Mouse (Mus musculus) urinary bladder, adult 18-20 months (tissue): ENCODE measurements around the gene Shc2.

Source experiments
- DNase-seq, 2 experiments: peaks; one replicate each; pipeline ENCODE4 v3.0.0; 2022; ENCODE audit warnings: low spot score in 2 of 2, mixed read lengths in 2 of 2

The Shc2 gene

GRCm38 (mm10) chr10:79637128-79638110, at the start of gene Shc2:
TSS of gene Shc2 (minus strand) at chr10:79637918.
- DNase-seq: peak; percentile 4 to 13

DNA sequence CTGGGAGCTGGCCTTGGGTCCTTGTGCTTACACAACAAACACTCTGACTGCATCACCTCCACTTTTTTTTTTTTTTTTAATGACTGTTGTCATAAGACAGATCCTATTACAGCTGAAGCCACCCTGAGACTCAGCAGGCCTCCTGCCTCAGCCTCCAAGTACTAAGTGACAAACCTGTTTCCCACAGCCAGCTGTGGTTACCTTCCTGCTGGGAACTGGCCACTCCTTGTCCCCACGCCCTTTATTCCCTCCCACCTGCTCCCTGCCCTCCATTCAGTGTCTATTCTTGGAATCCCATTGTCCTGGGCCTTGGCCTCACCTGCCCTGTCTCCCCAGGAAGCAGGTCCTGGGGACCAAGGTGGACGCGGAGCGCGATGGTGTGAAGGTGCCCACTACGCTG, 49.8 kb upstream of the Shc2 start:
- no peak for DNase-seq

- no peak for DNase-seq
These were observed 49.0 kb upstream of the Shc2 start for GRCm38 (mm10) chr10:79686691-79687090.

DNA sequence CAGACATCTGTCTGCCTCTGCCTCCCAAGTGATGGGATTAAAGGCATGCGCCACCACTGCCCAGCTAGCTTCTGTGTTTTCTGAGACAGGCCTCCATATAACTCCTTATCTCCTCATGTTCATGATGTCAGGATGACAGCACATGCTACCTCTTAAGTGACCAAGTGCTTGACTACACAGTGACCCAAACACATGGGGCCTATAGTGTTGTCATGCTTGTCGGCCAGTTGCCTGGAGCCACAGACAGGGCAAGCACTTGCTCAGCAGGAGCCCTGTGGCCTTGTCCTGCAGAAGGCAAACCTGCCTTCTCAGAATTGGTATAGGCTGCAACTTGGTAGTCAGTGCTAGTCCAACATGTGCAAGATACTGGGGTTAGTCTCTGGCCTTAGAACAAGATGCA, 48.5 kb upstream of the Shc2 start:
- no peak for DNase-seq

GRCm38 (mm10) chr10:79684770-79685600, 47.3 kb upstream of the Shc2 start:
- DNase-seq: no peak

GRCm38 (mm10) chr10:79683726-79684640, 46.3 kb upstream of the Shc2 start:
- DNase-seq: no peak

DNA sequence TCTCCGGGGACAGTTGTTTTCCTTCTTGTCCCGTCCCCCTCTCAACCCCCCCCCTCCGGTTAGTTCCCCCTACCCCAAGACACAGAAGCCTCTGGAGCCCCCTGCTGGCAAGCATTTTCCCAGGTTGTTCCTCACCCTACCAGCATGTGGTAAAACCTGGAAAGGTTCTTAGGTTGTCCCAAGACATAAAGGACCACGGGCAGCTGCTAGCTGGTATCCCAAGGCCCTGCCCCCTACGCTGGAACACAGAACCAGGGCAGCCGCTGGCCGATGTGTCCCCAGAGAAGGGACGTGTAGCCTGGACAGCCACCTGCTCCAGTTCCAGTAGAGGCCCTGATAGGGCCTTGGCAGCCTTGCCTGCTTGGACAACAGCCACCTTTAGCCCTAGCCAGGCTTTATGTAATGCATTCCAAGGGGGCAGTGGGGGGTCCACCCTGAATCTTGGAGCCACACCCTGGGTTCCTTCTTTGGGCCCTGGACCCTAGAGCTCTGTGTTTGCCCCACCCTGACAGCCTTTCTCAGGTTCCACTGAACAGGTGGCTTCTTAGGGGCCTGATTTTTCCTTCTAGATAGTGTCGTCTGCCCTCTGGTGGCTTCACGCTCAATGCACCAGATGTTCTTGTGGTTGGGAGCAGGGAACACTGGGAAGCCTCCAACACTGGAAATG, 45.3 kb upstream of the Shc2 start:
- DNase-seq: no peak

GRCm38 (mm10) chr10:79682551-79682915, 44.8 kb upstream of the Shc2 start:
- DNase-seq: no peak

DNA sequence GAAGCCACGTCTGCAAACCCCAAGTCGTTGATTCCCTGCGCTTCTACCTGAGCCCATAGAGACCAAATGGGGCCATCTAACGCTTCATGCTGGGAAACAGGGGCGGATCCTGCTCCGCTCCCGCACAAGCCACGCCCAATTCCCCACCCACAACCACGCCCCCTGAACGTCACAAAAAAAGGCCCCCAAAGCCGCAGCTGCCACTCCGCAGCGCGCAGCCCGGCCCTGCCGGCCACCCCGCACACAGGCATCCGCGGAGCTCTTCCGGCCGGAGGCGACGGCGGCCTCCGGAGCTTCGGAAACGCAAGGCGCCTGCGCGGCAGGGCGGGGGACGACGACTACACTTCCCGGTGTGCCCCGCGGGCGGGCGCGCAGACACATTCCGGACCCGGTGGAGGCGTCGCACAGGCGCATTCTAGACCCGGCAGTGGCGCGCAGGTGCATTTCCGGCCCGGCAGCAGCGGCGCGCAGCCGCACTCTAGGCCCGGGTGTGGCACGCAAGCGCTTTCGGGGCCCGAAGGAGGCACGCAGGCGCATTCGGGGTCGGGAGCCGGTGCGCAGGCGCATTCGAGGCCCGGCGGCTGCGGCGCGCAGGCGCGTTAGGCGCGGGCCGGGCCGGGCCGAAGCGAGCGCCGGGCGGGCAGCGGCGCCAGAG, 44.0 kb upstream of the Shc2 start, which contains the start of gene Cdc34:
TSS of gene Cdc34 (plus strand) at position 605 of the 655 bp plus-strand sequence.
- DNase-seq: peak; percentile 97 to 99

DNA sequence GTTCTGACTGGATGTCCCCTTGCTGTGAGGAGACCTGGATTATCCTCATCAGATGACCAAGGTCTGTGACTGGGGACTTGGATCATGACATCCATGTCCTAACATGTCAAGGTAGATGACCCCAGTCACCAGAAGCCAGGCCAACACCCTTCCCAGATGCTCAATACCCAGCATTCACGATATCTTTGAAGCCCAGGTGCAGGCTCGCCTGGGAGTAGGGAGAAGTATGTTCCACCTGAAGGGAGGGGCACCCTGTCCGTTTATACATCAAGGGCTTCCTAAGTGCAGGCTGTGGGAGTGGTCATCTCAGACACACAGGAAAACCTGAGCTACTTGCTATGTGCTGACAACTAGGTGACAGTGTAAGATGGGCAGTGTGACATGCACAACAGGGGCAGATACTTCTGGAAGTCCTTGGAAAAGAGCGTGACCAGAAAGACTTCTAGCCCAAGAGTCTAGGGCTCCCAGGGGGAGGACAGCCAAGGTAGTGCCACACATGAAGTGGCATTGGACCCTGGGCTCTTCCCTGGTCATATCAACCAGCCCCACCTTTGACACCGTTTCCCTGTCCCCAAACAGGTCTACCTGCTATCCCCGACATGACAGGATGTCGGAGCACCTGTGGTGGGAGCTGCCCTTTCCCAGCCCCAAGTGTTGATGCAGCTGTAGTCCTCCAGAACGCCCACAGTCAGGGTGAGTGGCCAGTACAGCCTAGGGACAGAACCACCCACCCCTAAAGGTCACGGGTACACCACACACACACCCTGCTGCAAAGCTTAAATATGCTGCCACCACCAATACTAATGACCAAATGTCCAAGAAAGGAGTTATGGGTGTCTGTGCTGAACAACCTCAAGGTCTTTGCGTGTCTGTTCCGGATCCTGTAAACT, 43.1 kb upstream of the Shc2 start:
- DNase-seq: no peak

DNA sequence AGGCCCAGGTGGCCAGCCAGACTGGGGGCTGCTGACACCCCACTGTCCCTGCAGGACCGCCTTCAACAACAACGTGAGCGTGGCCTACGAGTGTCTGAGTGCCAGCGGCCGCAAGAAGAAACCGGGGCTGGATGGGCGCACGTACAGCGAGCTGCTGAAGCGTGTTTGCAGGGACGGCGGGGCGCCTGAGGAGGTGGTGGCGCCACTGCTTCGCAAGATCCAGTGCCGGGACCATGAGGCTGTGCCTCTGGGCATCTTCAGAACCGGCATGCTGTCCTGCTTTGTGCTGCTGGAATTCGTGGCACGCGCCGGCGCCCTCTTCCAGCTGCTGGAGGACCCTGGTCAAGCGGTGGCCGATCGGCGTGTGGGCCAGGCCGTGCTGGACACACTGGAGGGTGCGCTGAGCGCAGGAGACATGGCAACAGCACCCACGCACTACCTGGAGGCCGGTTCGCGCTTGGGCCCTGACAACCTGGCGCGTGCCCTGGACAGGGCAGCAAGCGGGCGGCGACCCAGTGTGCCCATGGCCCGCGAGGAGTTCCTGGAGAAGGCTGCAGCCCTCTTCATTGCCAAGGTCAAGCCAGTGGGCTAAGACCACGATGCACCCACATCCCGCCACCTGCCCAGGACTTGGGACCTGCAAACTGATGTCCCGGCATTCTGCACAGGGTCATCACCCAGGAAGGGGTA, 37.8 kb upstream of the Shc2 start:
- no peak for DNase-seq

DNA sequence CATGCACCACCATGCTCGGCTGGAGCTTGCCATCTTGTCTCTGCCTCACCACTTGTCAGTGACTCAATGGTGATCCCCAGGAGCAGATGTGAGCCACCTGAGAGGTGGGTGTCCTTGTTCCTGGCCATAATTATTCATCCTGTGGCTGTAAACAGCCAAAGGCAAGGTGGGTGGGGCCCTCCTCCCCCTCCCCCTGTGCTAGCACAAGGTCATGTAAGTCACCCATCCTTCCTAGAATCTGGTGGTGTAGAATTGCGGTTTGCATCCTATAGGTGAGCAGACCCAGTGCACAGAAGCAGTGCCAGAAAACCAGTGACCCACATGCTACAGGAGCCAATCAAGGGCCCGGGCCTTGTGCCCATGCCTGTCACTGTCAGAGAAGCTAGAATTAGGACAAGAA, 35.3 kb upstream of the Shc2 start:
- no peak for DNase-seq

GRCm38 (mm10) chr10:79672088-79672455, 34.4 kb upstream of the Shc2 start:
- no peak for DNase-seq

DNA sequence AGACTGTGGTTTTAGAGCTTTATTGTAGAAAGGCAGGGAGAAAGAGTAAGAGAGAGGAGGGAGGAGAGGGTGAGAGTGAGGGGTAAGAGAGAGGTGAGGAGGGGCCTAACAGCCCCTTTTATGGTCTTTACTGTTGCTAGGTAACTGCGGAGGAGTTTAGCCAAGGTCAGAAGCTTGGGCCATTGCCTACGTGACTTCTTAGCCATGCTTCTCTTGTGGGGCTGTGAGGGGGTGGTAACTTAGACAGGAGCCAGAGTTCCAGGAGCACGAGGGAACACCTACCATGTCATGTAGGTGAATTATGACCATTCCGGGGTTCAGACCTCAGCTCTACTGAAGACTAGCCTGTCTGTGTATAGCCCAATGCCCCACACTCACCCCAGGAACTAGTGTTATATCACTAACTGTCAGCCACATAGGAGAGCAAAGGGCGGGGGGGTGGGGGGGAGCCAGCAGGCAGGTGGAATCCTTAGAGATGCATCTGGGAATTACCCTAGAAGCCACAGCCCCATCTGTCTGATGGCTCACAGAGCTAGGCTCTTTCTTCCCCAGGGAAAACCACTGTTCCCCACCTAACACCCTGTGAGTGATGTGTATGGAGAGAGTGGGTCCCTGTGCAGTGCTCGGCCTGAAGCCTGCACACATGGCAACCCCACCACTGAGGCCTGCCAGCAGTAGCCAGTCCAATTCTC, 33.8 kb upstream of the Shc2 start:
- DNase-seq: no peak

- DNase-seq: no peak
These were observed 32.6 kb upstream of the Shc2 start for GRCm38 (mm10) chr10:79670071-79670888.

DNA sequence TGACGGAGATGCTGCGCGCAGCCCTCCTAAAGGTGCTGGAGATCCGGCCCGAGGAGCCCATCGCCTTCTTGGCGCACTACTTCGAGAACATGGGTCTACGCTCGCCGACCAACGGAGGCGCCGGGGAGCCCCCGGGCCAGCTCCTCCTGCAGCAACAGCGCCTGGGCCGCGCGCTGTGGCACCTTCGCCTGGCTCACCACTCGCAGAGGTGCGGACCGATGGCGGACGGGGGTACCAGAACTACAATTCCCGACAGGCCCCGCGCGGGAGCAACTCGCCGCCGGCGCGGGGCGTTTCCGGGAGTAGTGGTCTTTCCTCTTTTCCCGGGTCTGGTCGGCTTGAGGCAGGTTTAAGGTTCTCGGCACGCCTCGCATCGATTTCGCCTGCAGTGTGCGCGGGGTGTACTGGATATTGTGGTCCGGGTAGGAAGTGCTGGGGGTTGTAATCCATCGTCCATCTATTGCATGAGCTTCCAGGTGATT, 31.9 kb upstream of the Shc2 start:
- DNase-seq: peak; percentile 67 to 77
